Mouse (Mus musculus) bone marrow, adult 2 months (tissue): ENCODE data around the gene Arfgef3.

ENCODE experiments used
- CTCF ChIP-seq: fragments of 200-500 bp; IDR thresholded peaks from 2 replicates; pipeline ENCODE4 v1.5.1; 2011; ENCODE audit warnings: low read length, control low read depth; ENCODE audit not compliant: control insufficient read depth, insufficient read depth
- POLR2A ChIP-seq: fragments of 200-500 bp; IDR thresholded peaks from 2 replicates; pipeline ENCODE4 v1.6.1; 2011; ENCODE audit warnings: low read depth, mild to moderate bottlenecking, control low read depth, low read length, borderline replicate concordance; ENCODE audit not compliant: control insufficient read depth

DNA sequence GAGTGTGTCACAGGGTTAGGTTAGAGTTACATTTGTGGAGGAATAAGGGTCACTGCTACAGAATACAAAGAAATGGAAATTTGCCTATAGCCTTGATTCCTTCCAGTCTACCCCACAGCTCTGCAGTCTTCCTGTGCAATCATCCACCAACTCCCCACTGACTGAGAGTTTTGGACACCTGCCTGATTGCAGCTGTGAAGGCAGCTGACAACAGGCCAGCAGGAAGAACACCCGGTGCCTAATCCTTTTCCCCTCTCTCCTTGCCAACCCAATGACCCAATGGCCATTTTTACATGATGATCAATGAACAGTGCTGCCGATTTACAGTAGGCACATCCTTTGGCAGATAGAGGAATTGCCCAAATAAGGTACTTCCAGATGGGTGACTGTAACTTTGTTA, 43.6 kb downstream of the Arfgef3 start:
- no peak for TF ChIP-seq POLR2A
- TF ChIP-seq CTCF, result no peak
